Mouse (Mus musculus): Measurements from ENCODE around the gene Gm45140.

DNA sequence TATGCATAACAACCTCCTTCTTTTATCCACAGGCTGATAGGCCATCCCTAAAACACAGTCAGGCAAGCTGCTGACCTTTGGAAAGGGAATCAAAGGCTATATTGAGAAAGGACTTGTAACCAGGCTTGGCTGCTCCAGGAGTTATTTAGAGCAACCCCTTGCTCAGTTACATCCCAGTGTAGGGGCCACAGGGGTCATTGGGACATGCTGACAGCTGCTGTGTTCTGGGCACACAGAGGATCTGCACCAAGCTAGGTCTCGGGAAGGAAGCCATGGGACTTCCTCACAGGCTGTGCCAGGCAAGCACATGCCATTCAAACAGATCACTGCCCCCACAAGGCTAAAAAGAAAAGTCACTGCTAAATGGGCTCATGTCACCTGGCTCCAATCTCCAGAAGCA lies 37.5 kb upstream of the Gm45140 start:
- TF ChIP-seq CTCF (IDR thresholded peaks at IDR 0.05 in 2 of 3, conservative IDR thresholded peaks at IDR 0.05 in 1 of 3; ENCODE audit: control insufficient read depth in 1 of 3, insufficient read depth in 1 of 3, low read depth in 2 of 3, low read length in 3 of 3, poor library complexity in 1 of 3, severe bottlenecking in 1 of 3) (no peak), ZKSCAN1 (IDR thresholded peaks at IDR 0.05; ENCODE audit: low read depth, low read length) (no peak), POLR2A (IDR thresholded peaks at IDR 0.05; ENCODE audit: control insufficient read depth in 1 of 2, insufficient read depth in 1 of 2, low read depth in 1 of 2, low read length in 2 of 2, poor library complexity in 1 of 2) (no peak), EP300 (IDR thresholded peaks at IDR 0.05; ENCODE audit: low read depth in 1 of 2, low read length in 2 of 2) (no peak)
